Mouse (Mus musculus) ES-Bruce4 (cell line): ENCODE measurements around the gene Wfikkn1. TPM values are rescaled to one million over a fixed set of nuclear protein-coding genes. Genes with fewer than 3 reads are reported as not detected.
A peak's percentile ranks its signal among the peaks of the same experiment; 100 is the strongest.

Source experiments
- H3K27ac ChIP-seq: 2 replicates; pipeline ENCODE4 v1.5.1; 2012; ENCODE audit warnings: low read length, inconsistent platforms; ENCODE audit not compliant: insufficient read depth
- H3K27me3 ChIP-seq: 2 replicates; pipeline ENCODE4 v1.6.1; 2012; ENCODE audit warnings: mild to moderate bottlenecking, low read length, inconsistent platforms; ENCODE audit not compliant: control insufficient read depth, poor library complexity, insufficient read depth, severe bottlenecking
- H3K36me3 ChIP-seq: 2 replicates; pipeline ENCODE4 v1.6.1; 2012; ENCODE audit warnings: inconsistent platforms, mild to moderate bottlenecking, low read length, moderate library complexity; ENCODE audit not compliant: control insufficient read depth, poor library complexity, insufficient read depth, severe bottlenecking
- H3K4me1 ChIP-seq: one replicate; pipeline ENCODE4 v1.8.1; 2011; ENCODE audit warnings: low read length; ENCODE audit not compliant: control insufficient read depth, insufficient read depth
- H3K4me3 ChIP-seq: 2 replicates; pipeline ENCODE4 v1.5.1; 2011; ENCODE audit warnings: low read depth, mild to moderate bottlenecking, low read length
- H3K9ac ChIP-seq: 2 replicates; pipeline ENCODE4 v1.6.1; 2012; ENCODE audit warnings: low read depth, mild to moderate bottlenecking, inconsistent platforms; ENCODE audit not compliant: poor library complexity, severe bottlenecking
- H3K9me3 ChIP-seq: replicated peaks from 2 replicates; pipeline ENCODE4 v1.6.1; 2012; ENCODE audit warnings: mild to moderate bottlenecking, low read length, inconsistent platforms; ENCODE audit not compliant: control insufficient read depth, poor library complexity, insufficient read depth, severe bottlenecking
- CTCF ChIP-seq: IDR thresholded peaks from one replicate; pipeline ENCODE4 v1.8.1; 2011; ENCODE audit warnings: low read depth, low read length
- EP300 ChIP-seq: IDR thresholded peaks from 2 replicates; pipeline ENCODE4 v1.6.1; 2011; ENCODE audit warnings: low read depth, low read length; ENCODE audit not compliant: insufficient read depth
- POLR2A ChIP-seq: IDR thresholded peaks from one replicate; pipeline ENCODE4 v1.8.1; 2011; ENCODE audit warnings: low read length; ENCODE audit not compliant: insufficient read depth
- polyA plus RNA-seq: library from polyadenylated mRNA; stranded (reverse); fragments of >200 nt; gene quantifications from 2 replicates; pipeline ENCODE4 v1.2.4, GENCODE M21; 2011; ENCODE audit warnings: low read depth; ENCODE audit not compliant: missing spikeins, insufficient read depth, insufficient read length

Wfikkn1 gene
- polyA plus RNA-seq, 1 experiment: 0.69 TPM

GRCm38 (mm10) chr17:25888837-25889236, 8.2 kb upstream of the Wfikkn1 start:
- no peaks in the 10 kb centered on the region for H3K9me3 ChIP-seq
- no peak overlapping the region for H3K4me3 ChIP-seq
- no peak overlapping the region for H3K27ac ChIP-seq
- H3K9ac ChIP-seq: no peak overlapping the region
- no peaks in the 10 kb centered on the region for H3K4me1 ChIP-seq
- TF ChIP-seq POLR2A: no peak
- TF ChIP-seq CTCF: no peak
- no peak for TF ChIP-seq EP300
- no peaks in the 10 kb centered on the region for H3K27me3 ChIP-seq
- peaks cover 8% of the 10 kb centered on the region for H3K36me3 ChIP-seq

GRCm38 (mm10) chr17:25887467-25887866, 6.8 kb upstream of the Wfikkn1 start:
- peaks cover 8% of the 10 kb centered on the region for H3K36me3 ChIP-seq
- no peak overlapping the region for H3K4me3 ChIP-seq
- H3K9me3 ChIP-seq: no peaks in the 10 kb centered on the region
- no peak for TF ChIP-seq POLR2A
- TF ChIP-seq EP300: no peak
- TF ChIP-seq CTCF: no peak
- H3K27ac ChIP-seq: no peak overlapping the region
- no peak overlapping the region for H3K9ac ChIP-seq
- no peaks in the 10 kb centered on the region for H3K27me3 ChIP-seq
- no peaks in the 10 kb centered on the region for H3K4me1 ChIP-seq

GRCm38 (mm10) chr17:25886806-25887205, 6.1 kb upstream of the Wfikkn1 start:
- no peak overlapping the region for H3K27ac ChIP-seq
- peaks cover 8% of the 10 kb centered on the region for H3K36me3 ChIP-seq

DNA sequence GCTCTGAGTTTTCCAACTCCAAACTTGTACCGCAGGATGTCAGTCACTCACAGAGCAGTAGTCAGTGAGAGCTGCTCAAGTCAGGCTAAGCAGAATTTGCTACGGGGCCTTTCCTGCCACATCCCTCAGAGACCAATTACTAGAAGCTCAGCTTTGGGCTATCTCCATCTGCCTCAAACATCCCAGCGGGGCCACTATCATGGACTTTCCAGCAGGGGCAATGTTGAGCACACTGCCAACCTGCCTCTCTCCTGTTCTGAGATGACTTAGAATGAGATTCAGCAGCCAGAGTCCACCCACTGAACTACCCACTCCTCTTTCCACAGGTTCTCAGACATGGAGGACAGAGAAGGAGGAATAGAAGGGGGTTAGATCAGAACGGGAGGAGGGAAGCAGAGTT, 5.0 kb upstream of the Wfikkn1 start:
- no peaks in the 10 kb centered on the region for H3K9me3 ChIP-seq
- H3K27ac ChIP-seq: no peak overlapping the region
- H3K9ac ChIP-seq: no peak overlapping the region
- H3K4me1 ChIP-seq: peaks cover 7% of the 10 kb centered on the region
- H3K4me3 ChIP-seq: no peak overlapping the region
- TF ChIP-seq CTCF (peak; percentile 46), EP300 (no peak), POLR2A (no peak)
- no peaks in the 10 kb centered on the region for H3K27me3 ChIP-seq
- H3K36me3 ChIP-seq: peaks cover 8% of the 10 kb centered on the region

More at GRCm38 (mm10) chr17:25886806-25887205, 6.1 kb upstream of the Wfikkn1 start:
- H3K27me3 ChIP-seq: no peaks in the 10 kb centered on the region
- H3K9me3 ChIP-seq: no peaks in the 10 kb centered on the region
- no peak for TF ChIP-seq CTCF
- no peak for TF ChIP-seq POLR2A
- no peak for TF ChIP-seq EP300
- no peak overlapping the region for H3K4me3 ChIP-seq
- H3K9ac ChIP-seq: no peak overlapping the region
- H3K4me1 ChIP-seq: peaks cover under 1% of the 10 kb centered on the region

GRCm38 (mm10) chr17:25883824-25884223, 3.2 kb upstream of the Wfikkn1 start:
- H3K4me3 ChIP-seq: no peak overlapping the region
- no peaks in the 10 kb centered on the region for H3K27me3 ChIP-seq
- no peak overlapping the region for H3K9ac ChIP-seq
- H3K9me3 ChIP-seq: no peaks in the 10 kb centered on the region
- H3K27ac ChIP-seq: no peak overlapping the region
- H3K36me3 ChIP-seq: peaks cover 5% of the 10 kb centered on the region; the same call in 1 of the 2 replicates
- peaks cover 7% of the 10 kb centered on the region for H3K4me1 ChIP-seq
- TF ChIP-seq POLR2A: no peak
- no peak for TF ChIP-seq CTCF
- no peak for TF ChIP-seq EP300

- no peak overlapping the region for H3K9ac ChIP-seq
- peaks cover 7% of the 10 kb centered on the region for H3K4me1 ChIP-seq
- no peaks in the 10 kb centered on the region for H3K9me3 ChIP-seq
- peaks cover 5% of the 10 kb centered on the region; the same call in 1 of the 2 replicates for H3K36me3 ChIP-seq
- no peak overlapping the region for H3K4me3 ChIP-seq
- no peak overlapping the region for H3K27ac ChIP-seq
- no peaks in the 10 kb centered on the region for H3K27me3 ChIP-seq
- TF ChIP-seq CTCF: no peak
- TF ChIP-seq EP300: no peak
- no peak for TF ChIP-seq POLR2A
Measured at GRCm38 (mm10) chr17:25883268-25883667, 2.6 kb upstream of the Wfikkn1 start.
